Mouse (Mus musculus) adipocyte (in vitro differentiated cells): ENCODE measurements around the gene Thrsp.

Source experiments
- DNase-seq: peaks from one replicate; pipeline ENCODE4 v3.0.0-alpha.2; 2016; ENCODE audit warnings: low spot score

The Thrsp gene

GRCm38 (mm10) chr7:97375906-97376305 is 41.6 kb downstream of the Thrsp start:
- DNase-seq, result no peak

DNA sequence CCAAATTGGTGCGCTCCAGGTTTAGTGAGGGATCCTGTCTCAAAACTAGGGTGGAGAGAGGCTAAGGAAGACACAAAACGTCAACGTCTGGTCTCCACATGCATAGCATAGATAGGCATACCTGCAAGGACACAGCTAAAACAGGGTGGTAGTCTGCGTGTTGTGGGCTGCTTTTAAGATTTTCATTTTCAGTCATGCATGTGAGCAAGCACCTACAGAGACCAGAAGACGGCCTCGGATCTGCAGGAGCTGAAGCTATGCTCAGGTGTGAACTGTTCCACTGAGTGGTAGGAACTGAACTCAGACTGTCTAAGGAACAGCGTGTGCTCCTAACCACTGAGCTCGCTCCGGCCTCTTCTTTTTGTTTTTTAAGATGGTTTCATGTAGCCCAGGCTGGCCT is 42.4 kb downstream of the Thrsp start:
- no peak for DNase-seq

DNA sequence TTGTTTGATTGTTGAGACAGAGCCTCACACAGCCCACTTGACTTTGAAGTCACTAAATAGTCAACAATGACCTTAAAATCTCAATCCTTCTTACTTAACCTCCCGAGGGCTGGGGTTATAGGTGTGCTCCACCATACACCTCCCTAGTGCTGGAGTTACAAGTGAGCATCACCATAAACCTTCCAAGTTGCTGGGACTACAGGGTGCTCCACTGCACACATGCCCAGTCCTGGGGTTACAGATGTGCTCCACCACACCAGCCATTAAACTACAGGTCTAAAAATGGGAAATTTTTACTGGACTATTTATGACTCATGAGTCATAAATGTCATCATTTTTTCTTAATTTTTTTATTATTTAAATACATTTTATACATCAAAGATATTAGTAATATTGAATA is 51.6 kb downstream of the Thrsp start:
- DNase-seq, result no peak
